Mouse (Mus musculus) lung, postnatal 0 days (tissue): ENCODE measurements around the gene Tomm20l.

Source experiments
- CTCF ChIP-seq: IDR thresholded peaks from 2 replicates; pipeline ENCODE4 v1.5.1; 2016; ENCODE audit warnings: antibody characterized with exemption, mild to moderate bottlenecking
- EP300 ChIP-seq: IDR thresholded peaks from 2 replicates; pipeline ENCODE4 v1.6.1; 2016; ENCODE audit warnings: antibody characterized with exemption, mild to moderate bottlenecking, control low read depth

GRCm38 (mm10) chr12:71148801-71149200 is 37.6 kb downstream of the Tomm20l start:
- TF ChIP-seq CTCF (no peak), EP300 (no peak)
